Mouse (Mus musculus) embryonic fibroblast, embryonic 13.5 days (primary cell): Measurements from ENCODE around the gene Kcnk15. TPM values are rescaled to one million over a fixed set of nuclear protein-coding genes. Genes with fewer than 3 reads are reported as not detected.

Experiments
- H3K27ac ChIP-seq: 2 replicates; pipeline ENCODE4 v1.5.1; 2012; ENCODE audit warnings: low read length, control low read depth, inconsistent platforms; ENCODE audit not compliant: insufficient read depth
- H3K4me1 ChIP-seq: 2 replicates; pipeline ENCODE4 v1.6.1; 2011; ENCODE audit warnings: low read length; ENCODE audit not compliant: control insufficient read depth, insufficient read depth
- H3K4me3 ChIP-seq: 2 replicates; pipeline ENCODE4 v1.5.1; 2011; ENCODE audit warnings: mild to moderate bottlenecking, control low read depth, low read length; ENCODE audit not compliant: insufficient read depth
- CTCF ChIP-seq: IDR thresholded peaks from 2 replicates; pipeline ENCODE4 v1.5.1; 2011; ENCODE audit warnings: mild to moderate bottlenecking, control low read depth, low read length, moderate library complexity, borderline replicate concordance; ENCODE audit not compliant: insufficient read depth
- POLR2A ChIP-seq: IDR thresholded peaks from 2 replicates; pipeline ENCODE4 v1.6.1; 2011; ENCODE audit warnings: low read depth, mild to moderate bottlenecking, control low read depth, low read length, moderate library complexity
- polyA plus RNA-seq: library from polyadenylated mRNA; stranded (reverse); fragments of >200 nt; gene quantifications from 2 replicates; pipeline ENCODE4 v1.2.4, GENCODE M21; 2011; ENCODE audit warnings: low read depth; ENCODE audit not compliant: missing spikeins, insufficient read length

The Kcnk15 gene
- polyA plus RNA-seq, result 0.26 TPM in 1 of 2 replicates, not detected in the other

DNA sequence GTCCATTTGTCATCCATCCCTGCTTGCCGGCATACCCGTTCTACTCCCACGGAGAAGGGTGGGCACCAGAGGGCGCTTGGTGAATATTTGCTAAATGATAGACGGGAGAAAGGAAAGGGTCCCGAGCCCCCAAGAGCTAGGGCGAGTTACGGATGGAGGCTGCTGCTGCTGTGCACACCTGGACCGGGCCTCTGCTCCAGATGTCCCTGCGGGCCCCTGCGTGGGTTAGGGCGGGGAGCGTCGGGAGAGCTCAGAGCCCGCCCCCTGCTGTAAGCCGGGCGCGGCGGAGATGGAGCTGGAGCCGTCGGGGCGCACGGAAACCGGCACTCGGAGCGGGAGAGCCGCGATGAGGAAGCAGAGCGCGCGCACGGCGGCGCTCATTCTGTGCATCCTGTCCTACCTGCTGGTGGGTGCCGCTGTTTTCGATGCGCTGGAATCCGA is at the start of gene Kcnk15:
Gene Kcnk15 (plus strand): TSS at position 191 of the 441 bp plus-strand sequence.
- no peak within 1 kb of the TSS for H3K27ac ChIP-seq
- H3K4me3 ChIP-seq, result no peak within 1 kb of the TSS
- TF ChIP-seq CTCF (no peak), POLR2A (no peak)

DNA sequence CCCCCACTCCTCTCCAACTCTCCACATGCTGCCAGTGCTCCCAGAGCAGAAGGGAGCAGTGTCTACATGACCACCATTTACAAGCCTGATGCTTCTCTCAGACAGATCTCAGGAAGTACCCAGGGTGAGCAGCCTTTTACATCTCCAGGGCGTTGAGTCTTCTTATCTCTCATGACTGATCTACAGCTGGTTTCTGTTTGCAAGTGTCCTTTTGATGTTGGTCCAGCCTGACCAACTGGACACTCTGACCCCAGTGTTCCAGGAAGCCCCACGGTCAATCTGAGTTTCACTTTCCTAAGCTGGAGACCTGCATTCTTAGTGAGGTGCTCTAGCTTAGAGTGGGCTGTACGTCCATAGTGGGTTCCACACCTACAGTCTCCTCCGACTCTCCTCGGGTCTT is 49.6 kb upstream of the Kcnk15 start:
- Histone ChIP-seq H3K4me3 (no peak overlapping the region), H3K4me1 (0 out of 2 replicates have a peak, but pooled peaks cover 4% of the 10 kb centered on the region), H3K27ac (no peak overlapping the region)
- TF ChIP-seq POLR2A, result no peak
- no peak for TF ChIP-seq CTCF

More for the DNA sequence above, at the start of gene Kcnk15:
- no peaks in the 10 kb centered on the region for H3K4me1 ChIP-seq

DNA sequence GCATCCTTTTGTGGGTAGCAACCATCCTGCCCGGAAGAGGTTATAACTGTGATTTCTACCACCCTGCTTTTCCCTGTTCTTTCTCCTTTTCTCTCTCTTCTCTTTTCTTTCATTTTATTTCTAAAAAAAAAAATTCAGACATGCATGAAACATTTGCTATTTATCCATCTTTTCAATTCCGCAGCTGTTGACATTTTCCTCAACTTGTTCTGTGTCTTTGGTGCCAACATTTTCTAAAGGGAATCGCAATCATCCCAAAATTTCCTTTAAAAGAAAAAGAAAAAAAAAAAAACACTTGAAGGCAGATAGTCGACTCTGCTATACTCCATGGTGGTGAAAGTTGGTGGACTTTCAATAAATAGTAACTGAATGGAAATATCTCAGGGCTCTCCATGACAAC is 44.3 kb upstream of the Kcnk15 start:
- H3K27ac ChIP-seq, result peak overlapping the region; percentile 70
- H3K4me1 ChIP-seq, result no peaks in the 10 kb centered on the region
- TF ChIP-seq POLR2A, result no peak
- no peak for TF ChIP-seq CTCF
- H3K4me3 ChIP-seq, result no peak overlapping the region

DNA sequence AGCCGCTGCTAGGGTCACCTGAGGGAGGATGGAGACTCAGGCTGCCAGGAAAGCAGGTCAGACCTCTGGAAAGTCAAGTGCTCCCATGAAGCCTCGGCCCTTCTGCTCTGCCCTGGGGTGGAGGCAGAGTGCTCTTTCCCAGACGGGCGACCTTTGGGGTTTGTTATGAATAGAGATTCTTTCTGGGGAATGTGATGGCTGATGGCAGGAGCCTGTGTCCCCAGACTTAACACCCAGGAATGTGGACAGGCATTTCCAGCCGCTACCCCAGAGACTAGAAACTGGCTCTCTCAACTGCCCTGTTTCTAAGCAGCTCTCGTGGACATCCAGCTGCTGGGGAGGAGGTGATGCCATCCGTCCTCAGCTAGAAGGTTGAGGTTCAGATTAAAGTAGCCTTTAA is 43.7 kb upstream of the Kcnk15 start:
- Histone ChIP-seq H3K27ac (peak overlapping the region; percentile 70), H3K4me3 (no peak overlapping the region), H3K4me1 (0 out of 2 replicates have a peak, but pooled peaks cover 3% of the 10 kb centered on the region)
- no peak for TF ChIP-seq POLR2A
- TF ChIP-seq CTCF, result no peak

DNA sequence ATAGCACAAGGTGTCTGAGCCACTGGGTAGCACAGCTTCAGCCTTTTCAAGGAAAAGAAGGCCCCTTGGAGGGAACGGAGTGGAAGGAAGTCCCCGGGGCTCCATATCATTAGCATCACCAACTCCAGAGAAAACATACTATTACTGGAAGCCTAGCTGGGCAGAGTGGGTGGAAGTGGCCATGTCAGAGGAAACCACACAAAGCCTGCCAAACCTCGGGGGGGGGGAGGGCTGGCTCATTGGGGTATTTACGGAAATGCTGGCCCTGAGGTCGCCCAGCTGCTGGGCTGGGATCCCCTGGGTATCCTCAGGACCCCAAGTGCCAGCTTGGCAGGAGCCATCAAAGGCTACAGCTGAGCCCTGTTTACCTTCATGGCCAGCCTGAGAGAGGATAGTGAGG is 40.4 kb upstream of the Kcnk15 start:
- no peak overlapping the region for H3K4me3 ChIP-seq
- H3K27ac ChIP-seq, result peak overlapping the region; percentile 76
- TF ChIP-seq CTCF (no peak), POLR2A (0 out of 2 replicates have a peak, but pooled peaks have one; percentile 4)
- 0 out of 2 replicates have a peak, but pooled peaks cover 5% of the 10 kb centered on the region for H3K4me1 ChIP-seq

DNA sequence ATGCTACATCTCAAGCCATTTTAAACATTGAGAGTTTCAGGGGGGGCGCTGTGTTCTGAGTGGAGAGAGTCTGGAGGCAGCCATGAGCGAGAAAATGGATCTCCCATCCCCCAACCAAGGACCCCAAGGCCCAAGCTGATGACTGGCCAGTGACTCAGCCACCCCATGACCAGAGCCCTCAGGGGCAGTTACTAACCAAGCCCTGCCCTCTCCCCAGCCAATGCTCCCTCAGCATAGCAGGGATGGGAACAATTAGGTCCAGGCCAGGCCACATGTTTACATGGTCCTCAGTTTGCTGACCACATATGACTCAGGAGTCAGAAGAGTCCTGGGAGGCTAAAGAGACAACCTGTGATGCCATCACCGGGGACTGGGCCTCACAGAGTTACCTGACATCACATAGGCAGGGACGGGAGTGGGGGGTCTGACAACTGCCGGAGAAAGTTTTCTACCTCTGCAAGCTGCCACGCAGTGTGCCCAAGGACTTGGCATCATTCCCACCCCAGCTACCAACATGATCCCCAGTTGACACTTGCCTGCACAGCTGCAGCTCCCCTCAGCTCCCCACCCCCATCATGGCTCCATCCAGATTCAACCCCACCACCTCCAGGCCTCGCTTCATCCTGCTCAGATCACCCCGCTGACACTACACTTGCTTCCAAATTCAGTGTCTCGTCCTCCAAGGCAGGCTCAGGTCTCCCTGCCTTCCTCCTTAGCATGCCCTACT is 38.5 kb upstream of the Kcnk15 start:
- no peak overlapping the region for H3K4me3 ChIP-seq
- no peak for TF ChIP-seq POLR2A
- TF ChIP-seq CTCF, result no peak
- peak overlapping the region; percentile 76 for H3K27ac ChIP-seq
- 0 out of 2 replicates have a peak, but pooled peaks cover 5% of the 10 kb centered on the region for H3K4me1 ChIP-seq

DNA sequence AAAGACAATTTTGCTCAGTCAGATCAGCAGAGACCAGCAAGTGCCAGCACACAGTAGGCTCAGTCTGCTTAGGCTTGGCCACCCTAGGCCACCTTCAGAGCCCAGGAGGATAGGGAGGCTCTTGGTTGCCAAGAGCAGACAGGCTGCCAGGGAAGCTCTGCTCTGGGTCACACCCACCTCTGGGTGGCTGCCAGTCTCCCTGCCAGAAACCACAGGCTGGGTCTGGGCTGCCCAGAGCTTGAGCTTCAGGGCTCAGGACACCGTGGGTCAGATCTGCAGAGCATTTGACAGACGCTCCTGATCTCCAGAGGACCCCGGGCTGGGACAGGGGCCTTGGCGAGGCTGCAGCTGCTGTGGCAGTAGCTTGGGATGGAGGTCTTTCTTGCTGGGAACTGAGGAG is 32.8 kb upstream of the Kcnk15 start, which contains the start of gene Ccn5:
Gene Ccn5 (plus strand): TSS at position 255 of the 400 bp plus-strand sequence.
- H3K27ac ChIP-seq, result peak within 1 kb of the TSS; percentile 76
- no peak for TF ChIP-seq CTCF
- peak; percentile 62; the same call in 1 of the 2 replicates for TF ChIP-seq POLR2A
- H3K4me1 ChIP-seq, result no peaks in the 10 kb centered on the region

DNA sequence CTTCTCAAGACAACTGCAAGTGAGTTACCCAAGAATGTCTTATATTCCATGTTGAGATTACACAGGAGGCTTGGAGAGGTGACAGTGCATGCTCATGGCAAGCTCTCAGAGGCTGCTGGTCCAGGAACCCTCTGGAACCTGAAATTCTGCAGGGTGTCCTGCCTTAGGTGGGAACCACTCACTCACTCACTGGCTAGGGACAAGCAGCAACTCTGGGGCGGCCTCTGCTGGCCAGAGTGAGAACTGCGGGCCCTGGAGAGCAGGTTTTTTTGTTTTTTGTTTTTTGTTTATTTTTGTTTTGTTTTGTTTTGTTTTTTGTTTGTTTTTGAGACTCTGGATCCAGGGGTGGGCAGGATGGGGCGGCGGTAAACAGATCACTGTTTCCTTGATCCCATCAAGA is 30.2 kb upstream of the Kcnk15 start:
- Histone ChIP-seq H3K4me1 (no peaks in the 10 kb centered on the region), H3K4me3 (no peak overlapping the region), H3K27ac (peak overlapping the region; percentile 76)
- TF ChIP-seq CTCF, result peak; percentile 70
- 0 out of 2 replicates have a peak, but pooled peaks have one; percentile 8 for TF ChIP-seq POLR2A

More for the DNA sequence above, 32.8 kb upstream of the Kcnk15 start, which contains the start of gene Ccn5:
- peak within 1 kb of the TSS; percentile 9; the same call in 1 of the 2 replicates for H3K4me3 ChIP-seq

DNA sequence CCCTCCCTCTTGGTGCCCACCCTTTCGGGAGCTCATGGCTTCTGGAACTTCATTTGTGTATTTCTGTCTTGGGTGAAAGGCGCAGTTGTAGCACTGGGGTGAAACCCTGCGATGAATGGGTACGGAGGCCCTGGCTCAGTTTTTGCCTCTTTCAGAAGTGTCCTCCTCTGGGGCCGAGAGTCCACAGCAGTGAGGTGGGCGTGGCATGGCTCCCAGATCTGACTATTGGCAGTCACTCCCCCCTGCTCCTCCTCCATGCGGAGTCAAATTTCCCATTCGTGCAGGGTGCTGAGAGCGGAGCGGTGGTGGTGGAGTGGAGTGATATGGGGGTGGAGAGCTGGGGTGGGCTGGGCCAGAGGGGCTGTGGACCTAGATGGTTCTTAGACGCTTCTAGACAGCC is 29.7 kb upstream of the Kcnk15 start:
- Histone ChIP-seq H3K4me3 (no peak overlapping the region), H3K27ac (peak overlapping the region; percentile 76), H3K4me1 (no peaks in the 10 kb centered on the region)
- TF ChIP-seq POLR2A (peak; percentile 72), CTCF (no peak)

DNA sequence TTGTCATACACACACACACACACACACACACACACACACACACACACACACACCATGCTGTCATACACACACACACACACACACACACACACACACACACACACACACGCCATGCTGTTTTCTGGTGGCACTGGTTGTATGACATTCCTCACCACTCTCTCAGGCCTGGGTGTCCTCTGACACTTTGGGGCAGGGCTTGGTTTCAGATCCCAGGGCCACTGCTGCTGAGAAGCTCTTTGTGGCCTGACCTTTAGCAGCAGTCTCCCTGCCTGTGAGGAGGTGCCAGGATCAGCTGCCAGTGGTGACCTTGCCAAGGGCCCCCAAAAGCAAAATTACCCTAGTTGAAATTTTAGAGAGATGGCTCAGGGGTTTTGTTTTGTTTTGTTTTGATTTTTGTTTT is 27.6 kb upstream of the Kcnk15 start:
- H3K4me3 ChIP-seq, result no peak overlapping the region
- no peaks in the 10 kb centered on the region for H3K4me1 ChIP-seq
- no peak for TF ChIP-seq POLR2A
- H3K27ac ChIP-seq, result peak overlapping the region; percentile 49; the same call in 1 of the 2 replicates
